Mouse (Mus musculus) cerebellum, adult 11-12 months (tissue): ENCODE data around the gene Ndufb3.
"Not testable (repeated sequence)": the region's sequence is repeated elsewhere in the genome, so short reads cannot be mapped to it uniquely, and the experiment has no call there.

Experiments used
- DNase-seq: peaks from one replicate; pipeline ENCODE4 v3.0.0; 2022

Gene Ndufb3

GRCm38 (mm10) chr1:58586171-58586997 is at the start of gene Ndufb3, which contains the start of gene Fam126b:
Ndufb3 (plus strand) TSS chr1:58586384.
Fam126b (minus strand) TSS chr1:58586323.
- DNase-seq = peak; percentile 93

- DNase-seq = no peak
Observed at GRCm38 (mm10) chr1:58541386-58541785, 44.8 kb upstream of the Ndufb3 start.

GRCm38 (mm10) chr1:58560370-58560769 is 25.8 kb upstream of the Ndufb3 start:
- DNase-seq = not testable (repeated sequence)

GRCm38 (mm10) chr1:58562455-58562854 is 23.7 kb upstream of the Ndufb3 start:
- DNase-seq = peak; percentile 23

DNA sequence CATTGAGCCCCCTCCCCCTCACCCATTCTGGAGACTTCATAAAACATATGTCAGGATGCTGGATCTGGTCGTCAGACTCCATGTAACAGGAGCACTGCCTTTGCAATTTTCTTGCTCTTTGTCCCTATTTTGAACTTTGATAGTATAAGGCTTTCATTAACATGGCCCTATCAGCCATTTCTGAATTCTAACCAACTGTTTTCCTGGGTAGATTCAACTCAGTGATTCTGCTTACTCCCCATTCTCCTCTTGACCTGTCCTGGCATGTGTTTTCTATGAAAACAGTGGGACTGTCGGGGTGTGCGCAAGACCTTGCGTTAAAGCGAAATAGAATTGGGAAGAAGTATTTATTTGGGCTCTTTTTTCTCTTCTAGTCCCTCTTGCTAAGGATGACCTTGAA is 21.2 kb upstream of the Ndufb3 start:
- no peak for DNase-seq

GRCm38 (mm10) chr1:58566621-58567020 is 19.6 kb upstream of the Ndufb3 start:
- no peak for DNase-seq

GRCm38 (mm10) chr1:58568456-58569130 is 17.6 kb upstream of the Ndufb3 start:
- no peak for DNase-seq

- no peak for DNase-seq
Observed at GRCm38 (mm10) chr1:58570437-58570836, 15.7 kb upstream of the Ndufb3 start.

GRCm38 (mm10) chr1:58579179-58579578 is 7.0 kb upstream of the Ndufb3 start:
- no peak for DNase-seq

DNA sequence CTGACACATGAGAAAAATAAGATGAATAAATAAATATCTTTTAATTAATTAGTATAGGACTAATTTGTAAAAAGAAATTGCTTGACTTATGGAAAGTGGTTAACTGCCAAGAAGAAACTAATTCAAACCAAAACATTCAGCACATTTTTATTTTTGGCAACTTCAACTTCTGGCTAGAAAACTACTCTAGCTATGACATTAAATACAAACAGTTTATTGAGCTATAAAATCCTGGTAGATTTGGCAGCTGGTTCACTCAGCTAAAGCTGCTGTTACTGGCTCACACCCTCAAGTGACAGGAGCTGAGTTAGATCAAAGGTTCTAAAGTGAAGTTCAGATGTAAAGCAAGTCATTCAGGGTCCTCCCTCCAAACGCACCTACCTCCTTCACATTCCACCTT is 3.6 kb upstream of the Ndufb3 start:
- no peak for DNase-seq

GRCm38 (mm10) chr1:58584271-58584670 is 1.9 kb upstream of the Ndufb3 start:
- DNase-seq = no peak

DNA sequence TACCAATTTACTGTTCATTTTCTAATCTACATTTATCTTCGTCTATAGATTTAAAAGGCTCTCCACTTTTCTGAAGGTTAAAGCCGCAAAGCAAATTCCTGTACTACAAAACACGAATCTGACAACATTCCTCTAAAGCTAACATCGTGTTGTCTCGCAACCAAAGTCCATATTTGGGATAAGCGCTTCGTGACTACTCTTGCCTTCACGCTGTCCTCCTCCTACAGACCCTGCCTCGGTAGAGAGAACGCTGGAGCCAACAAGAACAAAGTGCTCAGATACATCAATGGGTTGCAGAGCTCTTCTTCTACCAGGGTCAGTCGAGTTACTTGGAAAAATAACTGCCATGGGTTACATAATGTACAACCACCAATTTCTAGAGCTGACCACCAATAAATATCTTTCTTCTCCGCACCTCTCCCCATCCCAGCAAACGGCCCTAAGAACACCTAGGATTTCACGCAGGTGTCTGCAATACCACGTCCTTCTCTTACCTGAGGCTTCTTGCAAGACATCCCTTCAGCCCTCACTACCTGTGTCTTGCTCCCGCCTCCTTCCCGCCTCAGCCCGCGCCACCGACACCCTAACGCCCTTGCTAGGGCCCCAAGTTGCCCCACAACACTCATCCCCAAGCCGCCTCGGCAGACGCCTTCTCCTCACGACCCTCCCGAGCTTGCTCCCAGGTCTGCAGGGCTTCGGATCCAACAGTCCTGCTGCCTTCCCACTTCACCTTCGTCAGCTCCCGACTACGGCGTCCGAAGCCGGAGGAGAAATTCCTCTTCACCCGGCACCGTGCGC is 612 bp upstream of the Ndufb3 start:
- DNase-seq = no peak

GRCm38 (mm10) chr1:58587491-58587890 is 1.3 kb downstream of the Ndufb3 start:
- DNase-seq = no peak

DNA sequence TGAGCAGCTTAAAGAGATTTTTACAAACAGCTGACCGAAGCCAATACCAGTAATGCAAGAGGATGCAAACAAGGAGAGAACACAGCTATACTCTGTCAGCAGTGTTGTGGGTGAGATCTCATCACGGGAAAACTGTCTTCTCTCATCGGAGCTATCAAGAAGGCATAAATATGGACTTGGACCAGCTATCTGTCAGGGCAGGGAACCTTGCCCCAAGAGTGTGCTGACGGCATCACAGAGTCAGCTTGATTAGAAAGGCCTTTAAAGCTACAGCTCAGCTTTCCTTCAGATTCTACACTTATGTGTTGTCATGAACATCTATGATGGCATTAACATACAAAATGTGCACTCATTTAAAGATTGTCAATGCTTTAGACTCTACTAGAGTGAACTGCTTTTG is 16.5 kb downstream of the Ndufb3 start:
- no peak for DNase-seq

- no peak for DNase-seq
Observed at GRCm38 (mm10) chr1:58603738-58604137, 17.6 kb downstream of the Ndufb3 start.

GRCm38 (mm10) chr1:58609591-58609990 is 23.4 kb downstream of the Ndufb3 start:
- DNase-seq = not testable (repeated sequence)

GRCm38 (mm10) chr1:58610166-58610565 is 24.0 kb downstream of the Ndufb3 start:
- DNase-seq = no peak

DNA sequence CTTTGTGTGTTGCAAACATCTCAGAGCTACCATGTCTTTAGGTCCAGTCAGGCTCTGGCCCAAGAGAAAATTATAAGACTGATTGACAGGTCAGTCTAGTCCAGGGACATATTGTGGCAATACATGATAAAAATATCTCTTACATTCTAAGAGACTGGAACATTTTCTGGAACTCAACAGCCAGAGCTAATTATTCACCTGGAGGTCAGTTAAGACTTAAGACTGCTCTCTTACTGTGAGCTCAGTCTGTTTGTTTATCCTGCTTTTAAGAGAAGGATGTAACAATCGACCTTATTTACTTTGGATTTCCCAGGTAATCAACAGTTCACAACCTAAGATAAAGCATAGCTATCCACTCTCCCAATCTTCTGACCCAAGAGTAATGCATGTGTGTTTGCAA is 24.4 kb downstream of the Ndufb3 start:
- DNase-seq = no peak

GRCm38 (mm10) chr1:58613786-58614185 is 27.6 kb downstream of the Ndufb3 start:
- no peak for DNase-seq

DNA sequence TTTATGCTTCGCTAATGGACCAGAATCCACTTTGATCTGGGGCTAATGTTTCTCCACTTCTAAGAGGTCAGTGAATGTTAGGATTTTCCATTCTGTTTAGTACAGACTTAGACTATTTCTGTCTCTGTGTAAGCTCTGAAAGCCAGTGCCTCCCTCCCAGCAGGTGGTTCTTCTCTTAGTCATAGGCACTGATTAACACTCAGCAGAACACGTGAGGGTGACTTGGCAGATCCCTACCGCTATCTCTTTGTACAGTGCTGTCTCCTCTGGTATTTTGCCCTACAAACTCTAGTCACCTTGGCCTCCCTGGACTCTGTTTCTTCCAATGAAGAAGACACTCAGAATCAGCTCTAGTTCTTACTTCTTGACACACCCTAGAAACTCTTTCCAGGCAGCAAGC is 28.2 kb downstream of the Ndufb3 start:
- no peak for DNase-seq

GRCm38 (mm10) chr1:58615146-58615545 is 29.0 kb downstream of the Ndufb3 start:
- no peak for DNase-seq

DNA sequence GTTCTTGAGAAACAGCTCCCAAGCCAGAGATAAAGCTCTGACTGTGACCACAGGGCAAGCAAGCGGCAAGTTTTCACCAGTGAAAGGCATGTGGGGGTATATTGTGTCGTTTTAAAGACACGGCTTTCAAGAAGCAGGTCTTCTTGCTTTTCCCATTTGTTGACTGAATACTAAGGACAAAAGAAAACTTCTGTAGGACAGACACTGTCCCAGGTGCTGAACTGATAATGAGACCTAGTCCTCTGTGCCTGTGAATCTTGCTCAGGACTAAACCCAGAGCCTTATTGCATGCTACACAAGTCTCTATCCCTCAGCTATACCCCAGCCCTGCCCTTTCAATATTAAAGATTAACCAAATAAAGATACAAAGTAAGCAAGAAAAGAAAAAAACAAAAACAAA is 30.0 kb downstream of the Ndufb3 start:
- no peak for DNase-seq

- no peak for DNase-seq
Observed at GRCm38 (mm10) chr1:58617076-58617475, 30.9 kb downstream of the Ndufb3 start.
